Mouse (Mus musculus): ENCODE results near the gene St3gal4. TPM values are rescaled to one million over a fixed set of nuclear protein-coding genes. Genes with fewer than 3 reads are reported as not detected.

Gene St3gal4
- polyA plus RNA-seq, 1 experiment, result 8.0 TPM

- TF ChIP-seq CTCF (IDR thresholded peaks at IDR 0.05; ENCODE audit: low read depth, low read length), result no peak
- TF ChIP-seq EP300 (IDR thresholded peaks at IDR 0.05; ENCODE audit: insufficient read depth, low read depth, low read length), result no peak
- TF ChIP-seq POLR2A (IDR thresholded peaks at IDR 0.05; ENCODE audit: insufficient read depth, low read length), result no peak
- Histone ChIP-seq H3K4me1 (ENCODE audit: control insufficient read depth, insufficient read depth, low read length) (no peaks in the 10 kb centered on the region), H3K36me3 (ENCODE audit: control insufficient read depth, insufficient read depth, low read length, poor library complexity, severe bottlenecking) (no peaks in the 10 kb centered on the region), H3K27ac (ENCODE audit: insufficient read depth, low read length) (no peak overlapping the region), H3K9ac (ENCODE audit: low read depth, poor library complexity, severe bottlenecking) (no peak overlapping the region), H3K4me3 (ENCODE audit: low read depth, low read length) (no peak overlapping the region), H3K9me3 (replicated peaks; ENCODE audit: control insufficient read depth, insufficient read depth, low read length, poor library complexity, severe bottlenecking) (peaks cover 9% of the 10 kb centered on the region), H3K27me3 (ENCODE audit: control insufficient read depth, insufficient read depth, low read length, poor library complexity, severe bottlenecking) (no peaks in the 10 kb centered on the region; the same call in 1 of the 2 replicates)
Measured at GRCm38 (mm10) chr9:35093350-35093749, 25.7 kb downstream of the St3gal4 start.

- H3K27ac ChIP-seq (ENCODE audit: insufficient read depth, low read length), result no peak overlapping the region
- no peaks in the 10 kb centered on the region for H3K36me3 ChIP-seq (ENCODE audit: control insufficient read depth, insufficient read depth, low read length, poor library complexity, severe bottlenecking)
- TF ChIP-seq POLR2A (IDR thresholded peaks at IDR 0.05; ENCODE audit: insufficient read depth, low read length), result no peak
- TF ChIP-seq EP300 (IDR thresholded peaks at IDR 0.05; ENCODE audit: insufficient read depth, low read depth, low read length), result no peak
- no peak for TF ChIP-seq CTCF (IDR thresholded peaks at IDR 0.05; ENCODE audit: low read depth, low read length)
- H3K9ac ChIP-seq (ENCODE audit: low read depth, poor library complexity, severe bottlenecking), result no peak overlapping the region
- no peaks in the 10 kb centered on the region for H3K4me1 ChIP-seq (ENCODE audit: control insufficient read depth, insufficient read depth, low read length)
- no peaks in the 10 kb centered on the region; the same call in 1 of the 2 replicates for H3K27me3 ChIP-seq (ENCODE audit: control insufficient read depth, insufficient read depth, low read length, poor library complexity, severe bottlenecking)
- no peak overlapping the region for H3K4me3 ChIP-seq (ENCODE audit: low read depth, low read length)
- peaks cover 9% of the 10 kb centered on the region for H3K9me3 ChIP-seq (replicated peaks; ENCODE audit: control insufficient read depth, insufficient read depth, low read length, poor library complexity, severe bottlenecking)
Measured at GRCm38 (mm10) chr9:35092904-35093303, 26.2 kb downstream of the St3gal4 start.

GRCm38 (mm10) chr9:35061446-35061845, 57.6 kb downstream of the St3gal4 start:
- Histone ChIP-seq H3K9me3 (replicated peaks; ENCODE audit: control insufficient read depth, insufficient read depth, low read length, poor library complexity, severe bottlenecking) (peaks cover 11% of the 10 kb centered on the region), H3K9ac (ENCODE audit: low read depth, poor library complexity, severe bottlenecking) (no peak overlapping the region), H3K4me3 (ENCODE audit: low read depth, low read length) (no peak overlapping the region), H3K4me1 (ENCODE audit: control insufficient read depth, insufficient read depth, low read length) (no peaks in the 10 kb centered on the region), H3K27me3 (ENCODE audit: control insufficient read depth, insufficient read depth, low read length, poor library complexity, severe bottlenecking) (no peaks in the 10 kb centered on the region), H3K36me3 (ENCODE audit: control insufficient read depth, insufficient read depth, low read length, poor library complexity, severe bottlenecking) (no peaks in the 10 kb centered on the region), H3K27ac (ENCODE audit: insufficient read depth, low read length) (no peak overlapping the region)
- TF ChIP-seq CTCF (IDR thresholded peaks at IDR 0.05; ENCODE audit: low read depth, low read length) (no peak), POLR2A (IDR thresholded peaks at IDR 0.05; ENCODE audit: insufficient read depth, low read length) (no peak), EP300 (IDR thresholded peaks at IDR 0.05; ENCODE audit: insufficient read depth, low read depth, low read length) (no peak)

GRCm38 (mm10) chr9:35059881-35060280, 59.2 kb downstream of the St3gal4 start:
- H3K36me3 ChIP-seq (ENCODE audit: control insufficient read depth, insufficient read depth, low read length, poor library complexity, severe bottlenecking), result no peaks in the 10 kb centered on the region
- no peak overlapping the region for H3K27ac ChIP-seq (ENCODE audit: insufficient read depth, low read length)
- H3K4me3 ChIP-seq (ENCODE audit: low read depth, low read length), result no peak overlapping the region
- no peaks in the 10 kb centered on the region for H3K27me3 ChIP-seq (ENCODE audit: control insufficient read depth, insufficient read depth, low read length, poor library complexity, severe bottlenecking)
- no peaks in the 10 kb centered on the region for H3K4me1 ChIP-seq (ENCODE audit: control insufficient read depth, insufficient read depth, low read length)
- peaks cover 11% of the 10 kb centered on the region for H3K9me3 ChIP-seq (replicated peaks; ENCODE audit: control insufficient read depth, insufficient read depth, low read length, poor library complexity, severe bottlenecking)
- no peak overlapping the region for H3K9ac ChIP-seq (ENCODE audit: low read depth, poor library complexity, severe bottlenecking)
- no peak for TF ChIP-seq EP300 (IDR thresholded peaks at IDR 0.05; ENCODE audit: insufficient read depth, low read depth, low read length)
- TF ChIP-seq POLR2A (IDR thresholded peaks at IDR 0.05; ENCODE audit: insufficient read depth, low read length), result no peak

- Histone ChIP-seq H3K27ac (ENCODE audit: insufficient read depth, low read length) (no peak overlapping the region), H3K9me3 (replicated peaks; ENCODE audit: control insufficient read depth, insufficient read depth, low read length, poor library complexity, severe bottlenecking) (peaks cover 10% of the 10 kb centered on the region), H3K4me1 (ENCODE audit: control insufficient read depth, insufficient read depth, low read length) (no peaks in the 10 kb centered on the region), H3K36me3 (ENCODE audit: control insufficient read depth, insufficient read depth, low read length, poor library complexity, severe bottlenecking) (no peaks in the 10 kb centered on the region), H3K27me3 (ENCODE audit: control insufficient read depth, insufficient read depth, low read length, poor library complexity, severe bottlenecking) (no peaks in the 10 kb centered on the region), H3K9ac (ENCODE audit: low read depth, poor library complexity, severe bottlenecking) (no peak overlapping the region), H3K4me3 (ENCODE audit: low read depth, low read length) (no peak overlapping the region)
- TF ChIP-seq CTCF (IDR thresholded peaks at IDR 0.05; ENCODE audit: low read depth, low read length), result no peak
- TF ChIP-seq POLR2A (IDR thresholded peaks at IDR 0.05; ENCODE audit: insufficient read depth, low read length), result no peak
- no peak for TF ChIP-seq EP300 (IDR thresholded peaks at IDR 0.05; ENCODE audit: insufficient read depth, low read depth, low read length)
Measured at GRCm38 (mm10) chr9:35058596-35059354, 60.3 kb downstream of the St3gal4 start.

- TF ChIP-seq POLR2A (IDR thresholded peaks at IDR 0.05; ENCODE audit: insufficient read depth, low read length) (no peak), CTCF (IDR thresholded peaks at IDR 0.05; ENCODE audit: low read depth, low read length) (no peak), EP300 (IDR thresholded peaks at IDR 0.05; ENCODE audit: insufficient read depth, low read depth, low read length) (no peak)
- no peak overlapping the region for H3K9ac ChIP-seq (ENCODE audit: low read depth, poor library complexity, severe bottlenecking)
- no peaks in the 10 kb centered on the region for H3K27me3 ChIP-seq (ENCODE audit: control insufficient read depth, insufficient read depth, low read length, poor library complexity, severe bottlenecking)
- H3K4me1 ChIP-seq (ENCODE audit: control insufficient read depth, insufficient read depth, low read length), result no peaks in the 10 kb centered on the region
- H3K9me3 ChIP-seq (replicated peaks; ENCODE audit: control insufficient read depth, insufficient read depth, low read length, poor library complexity, severe bottlenecking), result peaks cover 5% of the 10 kb centered on the region; the same call in 1 of the 2 replicates
- H3K27ac ChIP-seq (ENCODE audit: insufficient read depth, low read length), result no peak overlapping the region
- no peaks in the 10 kb centered on the region for H3K36me3 ChIP-seq (ENCODE audit: control insufficient read depth, insufficient read depth, low read length, poor library complexity, severe bottlenecking)
- no peak overlapping the region for H3K4me3 ChIP-seq (ENCODE audit: low read depth, low read length)
Measured at GRCm38 (mm10) chr9:35058186-35058585, 60.9 kb downstream of the St3gal4 start.

Data from ES-Bruce4 (cell line).